Mouse (Mus musculus): ENCODE results near the gene Cadm1. TPM values are rescaled to one million over a fixed set of nuclear protein-coding genes. Genes with fewer than 3 reads are reported as not detected.

Cadm1 gene
- total RNA-seq, 2 experiments from 2014 or later: 60.4 to 67.9 TPM

DNA sequence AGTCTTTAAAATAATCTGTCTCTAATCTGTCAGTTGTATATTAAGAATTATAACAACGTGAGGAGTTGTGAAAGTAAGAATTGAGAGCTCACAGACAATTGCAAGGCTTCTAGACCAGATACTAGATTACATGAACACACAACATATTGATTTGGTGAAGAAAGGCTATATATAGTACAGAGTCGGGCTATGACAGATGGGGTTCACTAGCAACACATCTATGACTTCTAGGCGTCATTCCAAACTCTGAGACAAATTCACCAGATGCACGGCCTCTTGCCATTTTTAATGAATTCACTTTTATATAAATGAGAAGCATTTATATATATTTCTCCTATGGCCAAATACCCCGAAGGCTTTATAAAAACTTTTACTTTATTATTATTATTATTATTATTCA is 75.7 kb downstream of the Cadm1 start:
- no peak for DNase-seq (ENCODE audit: low spot score in 2 of 2)

- no peak for DNase-seq (ENCODE audit: low spot score in 2 of 2)
Measured at GRCm38 (mm10) chr9:47608441-47608840, 78.5 kb downstream of the Cadm1 start.

GRCm38 (mm10) chr9:47608921-47609320 is 78.9 kb downstream of the Cadm1 start:
- no peak for DNase-seq (ENCODE audit: low spot score in 2 of 2)

GRCm38 (mm10) chr9:47609443-47609842 is 79.5 kb downstream of the Cadm1 start:
- DNase-seq (ENCODE audit: low spot score in 2 of 2): no peak

GRCm38 (mm10) chr9:47610316-47610715 is 80.3 kb downstream of the Cadm1 start:
- no peak for DNase-seq (ENCODE audit: low spot score in 2 of 2)

GRCm38 (mm10) chr9:47612894-47613412 is 83.0 kb downstream of the Cadm1 start:
- DNase-seq (ENCODE audit: low spot score in 2 of 2): no peak

GRCm38 (mm10) chr9:47615049-47615448 is 85.1 kb downstream of the Cadm1 start:
- DNase-seq (ENCODE audit: low spot score in 2 of 2): no peak

DNA sequence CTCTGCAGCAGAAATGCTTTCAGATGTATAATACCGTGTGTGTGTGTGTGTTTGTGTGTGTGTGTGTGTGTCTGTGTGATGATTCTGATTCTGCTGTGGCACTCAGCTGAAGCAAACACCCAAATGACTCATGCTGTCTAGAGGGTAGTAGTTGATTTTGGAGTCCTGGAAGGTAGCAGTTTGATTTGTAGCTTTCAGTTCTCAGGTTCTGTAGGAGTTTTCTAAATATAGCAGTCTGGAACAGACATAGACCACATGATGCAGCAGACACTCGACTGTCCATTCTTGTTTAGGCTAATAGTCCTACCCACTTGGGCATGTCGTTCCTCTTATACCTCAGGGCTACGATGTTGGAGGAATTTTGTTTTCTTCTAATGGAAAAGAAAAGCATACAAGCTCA is 86.4 kb downstream of the Cadm1 start:
- DNase-seq (ENCODE audit: low spot score in 2 of 2): no peak

DNA sequence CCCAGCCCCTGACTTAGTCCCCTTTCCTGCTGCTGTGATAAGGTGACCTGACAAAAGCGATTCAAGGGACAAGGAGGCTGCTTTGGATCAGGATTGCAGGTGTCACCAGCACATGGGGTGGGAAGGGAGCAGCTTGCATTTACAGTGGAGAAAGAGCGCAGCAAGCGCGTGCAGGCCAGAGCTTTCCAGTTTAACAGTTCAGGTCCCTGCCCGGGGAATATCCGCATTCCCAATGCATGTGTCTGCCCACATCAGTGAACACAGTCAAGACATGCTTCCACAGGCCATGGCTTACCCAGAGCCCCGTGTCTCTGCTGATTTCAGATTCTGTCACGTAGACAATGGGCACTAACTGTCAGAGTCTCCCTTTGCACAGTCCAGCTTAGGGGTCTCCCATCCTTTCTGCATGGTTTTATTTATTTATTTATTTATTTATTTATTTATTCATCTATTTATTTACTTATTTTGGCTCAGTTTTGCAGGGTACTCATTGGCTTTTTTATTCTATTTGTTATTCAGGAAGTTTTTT is 89.6 kb downstream of the Cadm1 start:
- no peak for DNase-seq (ENCODE audit: low spot score in 2 of 2)

DNA sequence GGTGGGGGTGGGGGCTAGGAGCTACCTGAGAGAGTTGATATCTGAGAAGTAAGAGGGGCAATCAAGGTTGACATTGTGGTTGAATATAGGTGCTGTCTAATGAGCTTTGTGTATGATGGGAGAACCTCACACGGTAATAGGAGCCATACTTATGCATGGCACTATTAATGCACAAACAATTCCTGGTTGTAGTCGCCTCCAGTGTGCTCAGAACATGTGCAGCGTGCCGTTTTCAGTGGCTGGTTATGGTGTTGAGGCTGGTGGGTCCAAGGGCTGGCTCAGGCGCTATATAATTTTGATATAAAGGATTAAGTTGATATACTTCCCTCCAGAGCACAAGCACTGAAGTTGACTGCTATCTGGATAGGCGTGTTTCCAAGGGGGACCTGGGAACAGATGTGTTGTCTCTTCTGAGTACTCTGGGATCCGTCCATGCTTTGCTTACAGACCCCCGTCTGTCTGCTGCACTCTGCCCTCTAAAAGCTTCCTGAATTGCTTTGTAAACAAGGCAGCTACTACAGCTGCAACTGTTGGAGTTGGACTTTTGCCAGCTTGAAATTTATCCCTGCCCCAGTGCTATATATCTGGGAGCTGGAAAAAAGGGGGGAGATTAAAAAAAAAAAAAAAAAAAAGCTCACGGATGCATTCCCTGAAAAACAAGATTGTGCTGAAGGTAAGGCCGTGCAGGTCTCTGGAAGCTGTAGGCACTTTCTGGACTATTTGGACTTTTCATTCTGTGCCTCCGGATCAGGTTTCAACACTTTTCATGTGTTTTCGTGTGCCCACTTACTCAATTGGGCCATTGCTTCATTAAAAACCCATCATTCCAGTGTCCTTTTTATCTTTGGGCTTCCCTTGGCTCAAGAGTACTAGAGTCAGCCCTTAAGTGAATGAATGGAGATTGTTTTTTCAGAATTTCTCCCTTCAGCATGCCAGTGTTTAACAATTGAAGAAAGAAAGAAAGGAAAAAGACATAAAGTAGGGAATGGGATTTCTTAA is 93.8 kb downstream of the Cadm1 start:
- DNase-seq (ENCODE audit: low spot score in 2 of 2): no peak

DNA sequence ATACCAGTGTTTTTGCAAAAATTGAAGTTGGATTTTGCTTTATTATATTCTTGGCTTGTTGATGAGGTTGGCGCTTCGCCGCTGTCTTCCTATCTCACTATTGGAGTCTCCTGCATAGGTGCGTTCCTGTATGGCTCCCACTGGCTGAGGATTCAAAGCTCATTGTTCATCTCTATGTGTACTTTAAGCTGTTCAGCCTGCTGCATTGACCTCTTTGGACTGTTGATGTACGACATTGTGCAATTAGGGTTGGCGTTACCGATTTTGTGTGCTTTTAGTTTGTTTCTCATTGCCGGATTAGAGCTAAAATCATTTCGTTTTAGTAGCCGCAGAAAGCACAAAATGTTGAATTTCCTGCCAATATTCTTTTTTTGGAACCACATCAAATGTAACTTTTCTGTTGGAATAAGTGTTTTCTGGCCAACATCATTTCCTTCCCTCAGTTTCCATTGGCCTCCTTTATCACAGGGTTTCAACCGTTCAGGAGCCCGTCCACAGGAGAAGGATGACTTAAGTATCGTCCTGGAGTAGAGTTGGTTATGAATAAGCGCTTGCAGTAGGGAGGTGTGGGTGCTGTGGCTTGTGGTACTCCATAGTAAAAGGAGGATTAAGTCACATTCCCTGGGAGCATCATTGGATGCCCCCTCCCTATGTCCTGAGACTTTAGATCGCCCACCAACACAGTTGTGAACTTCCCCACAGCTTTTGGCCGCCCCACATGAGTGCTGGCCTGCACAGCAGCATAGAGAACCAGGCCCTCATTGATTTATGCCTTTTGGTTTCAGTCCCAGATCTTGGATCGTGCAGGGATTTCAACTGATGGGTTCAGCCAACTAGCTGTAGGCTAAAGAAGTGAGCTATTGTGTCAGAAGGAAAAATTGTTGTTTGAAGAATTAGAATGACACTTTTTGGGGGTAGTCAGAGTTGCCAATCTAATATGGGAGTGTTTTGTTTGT is 94.9 kb downstream of the Cadm1 start:
- DNase-seq (ENCODE audit: low spot score in 2 of 2): no peak

GRCm38 (mm10) chr9:47625621-47626210 is 95.7 kb downstream of the Cadm1 start:
- no peak for DNase-seq (ENCODE audit: low spot score in 2 of 2)

- no peak for DNase-seq (ENCODE audit: low spot score in 2 of 2)
Measured at GRCm38 (mm10) chr9:47627966-47628365, 98.0 kb downstream of the Cadm1 start.

- DNase-seq (ENCODE audit: low spot score in 2 of 2): no peak
Measured at GRCm38 (mm10) chr9:47628550-47628949, 98.6 kb downstream of the Cadm1 start.

DNA sequence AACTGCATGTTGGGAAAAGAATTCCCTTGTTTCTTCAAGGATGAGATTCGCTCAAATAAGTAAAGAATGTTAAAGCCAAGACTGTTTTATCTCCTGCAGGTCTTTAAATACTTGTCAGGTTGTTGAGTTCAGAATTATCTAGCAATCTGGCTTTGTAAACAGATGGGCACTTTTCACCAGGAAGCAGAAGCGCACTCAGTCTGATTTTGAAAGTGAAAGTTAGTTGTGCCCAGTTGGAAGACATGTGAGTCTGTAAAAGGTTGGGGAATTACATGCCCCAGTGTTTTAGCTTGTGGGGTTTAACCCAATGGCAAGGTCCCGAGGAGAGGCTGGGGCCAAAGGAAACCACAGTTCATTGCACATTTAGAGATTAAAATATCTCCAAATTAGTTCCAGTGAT is 104.7 kb downstream of the Cadm1 start:
- DNase-seq (ENCODE audit: low spot score in 2 of 2): no peak

DNA sequence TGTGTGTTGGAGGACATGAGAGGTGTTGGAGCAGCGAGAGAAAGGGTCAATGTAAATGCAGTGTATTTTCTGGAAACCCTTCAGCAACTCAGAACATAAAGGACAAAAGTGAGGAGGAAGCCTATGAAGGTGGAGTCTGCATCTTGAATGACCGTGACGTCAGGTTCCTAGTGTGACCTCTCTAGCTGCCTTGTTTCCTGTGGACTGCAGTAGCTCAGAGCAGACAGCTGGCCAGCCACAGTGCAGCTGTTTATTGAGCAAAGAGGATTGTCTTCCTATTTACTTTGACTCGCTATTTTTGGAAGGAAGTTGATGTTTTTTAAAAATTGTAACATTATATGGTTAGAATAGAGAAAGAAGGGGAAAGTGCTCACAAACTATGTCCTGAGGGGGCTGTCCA is 112.7 kb downstream of the Cadm1 start:
- DNase-seq (ENCODE audit: low spot score in 2 of 2): no peak

DNA sequence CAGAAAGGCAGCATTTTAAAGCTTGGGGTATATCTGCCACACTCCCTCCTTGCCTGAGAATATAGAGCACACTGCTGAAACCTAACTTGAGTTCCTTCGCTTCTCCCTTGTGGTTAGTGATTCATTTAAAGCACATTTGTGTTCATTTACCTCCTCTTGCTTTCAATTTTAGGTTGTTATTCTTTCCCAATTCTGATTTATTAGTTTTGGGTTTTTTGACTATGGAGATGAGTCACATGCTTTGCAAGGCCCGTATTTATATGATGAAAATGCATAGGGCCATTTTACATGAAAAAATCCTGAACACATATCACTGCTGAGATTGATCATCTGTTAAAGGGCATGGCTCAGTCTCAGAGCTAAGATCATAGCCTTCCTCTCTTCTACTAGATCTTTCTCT is 115.1 kb downstream of the Cadm1 start:
- DNase-seq (ENCODE audit: low spot score in 2 of 2): no peak

- no peak for DNase-seq (ENCODE audit: low spot score in 2 of 2)
Measured at GRCm38 (mm10) chr9:47651431-47651830, 121.5 kb downstream of the Cadm1 start.

- no peak for DNase-seq (ENCODE audit: low spot score in 2 of 2)
Measured at GRCm38 (mm10) chr9:47652203-47652602, 122.2 kb downstream of the Cadm1 start.

GRCm38 (mm10) chr9:47652936-47653335 is 123.0 kb downstream of the Cadm1 start:
- DNase-seq (ENCODE audit: low spot score in 2 of 2): no peak
